Mouse (Mus musculus) small intestine, adult 2 months (tissue): ENCODE data around the gene Arhgap22.

Experiments
- CTCF ChIP-seq: fragments of 200-500 bp; IDR thresholded peaks from 2 replicates; pipeline ENCODE4 v1.5.1; 2012; ENCODE audit warnings: low read depth, mild to moderate bottlenecking, control low read depth, inconsistent platforms, low read length, moderate library complexity, mixed read lengths; ENCODE audit not compliant: insufficient replicate concordance, insufficient read length; ENCODE audit errors: extremely low read depth
- POLR2A ChIP-seq: fragments of 200-500 bp; IDR thresholded peaks from 2 replicates; pipeline ENCODE4 v1.6.1; 2012; ENCODE audit warnings: low read depth, mild to moderate bottlenecking, control low read depth, inconsistent platforms, low read length, moderate library complexity

DNA sequence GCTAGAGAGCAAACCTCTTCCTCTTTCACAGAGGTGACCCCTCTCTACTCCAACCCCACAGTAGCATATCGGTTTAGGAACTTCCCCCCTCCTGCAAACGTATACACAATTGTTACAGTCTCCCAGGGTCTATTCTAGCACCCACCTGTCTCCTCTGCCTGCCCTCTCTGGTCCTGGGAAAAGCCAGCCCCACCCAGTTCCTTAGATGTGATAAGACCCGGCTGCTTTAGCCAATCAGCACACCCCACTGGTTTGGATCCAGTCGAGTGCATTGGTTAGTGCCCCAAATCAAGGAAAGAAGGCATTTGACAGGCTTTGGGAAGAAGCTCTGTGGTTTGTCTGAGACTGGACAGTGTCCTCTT, 922 bp downstream of the Arhgap22 start:
- TF ChIP-seq POLR2A = no peak
- TF ChIP-seq CTCF = no peak
